Mouse (Mus musculus): ENCODE results near the gene Lmod1. TPM values are rescaled to one million over a fixed set of nuclear protein-coding genes. Genes with fewer than 3 reads are reported as not detected.
"Not testable (repeated sequence)": the region's sequence is repeated elsewhere in the genome, so short reads cannot be mapped to it uniquely, and the experiment has no call there.

Gene Lmod1
- total RNA-seq, 2 experiments from 2014 or later = not detected

GRCm38 (mm10) chr1:135361491-135361890, 36.9 kb downstream of the Lmod1 start:
- no peak for ATAC-seq (replicated peaks; ENCODE audit: poor library complexity)

DNA sequence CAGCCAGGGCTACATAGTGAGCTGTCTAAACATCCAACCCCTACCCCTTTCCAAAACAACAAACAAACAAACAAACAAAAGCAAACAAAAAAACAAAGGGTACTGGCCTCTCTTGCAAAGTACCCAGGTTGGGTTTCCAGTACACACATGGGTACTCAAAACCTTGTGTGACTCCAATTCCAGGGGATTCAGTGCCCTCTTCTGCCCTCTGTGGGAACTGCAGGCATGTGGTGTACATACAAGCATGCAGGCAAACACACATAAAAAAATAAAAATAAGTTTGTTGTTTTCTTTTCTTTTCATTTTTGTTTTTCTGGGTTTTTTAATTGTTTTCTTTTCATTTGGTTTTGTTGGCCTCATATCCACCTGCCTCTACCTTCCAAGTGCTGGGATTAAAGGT, 37.5 kb downstream of the Lmod1 start:
- ATAC-seq (replicated peaks; ENCODE audit: poor library complexity) = no peak

- ATAC-seq (replicated peaks; ENCODE audit: poor library complexity) = no peak
Observed at GRCm38 (mm10) chr1:135363446-135363845, 38.8 kb downstream of the Lmod1 start.

GRCm38 (mm10) chr1:135366380-135366779, 41.8 kb downstream of the Lmod1 start:
- no peak for ATAC-seq (replicated peaks; ENCODE audit: poor library complexity)

DNA sequence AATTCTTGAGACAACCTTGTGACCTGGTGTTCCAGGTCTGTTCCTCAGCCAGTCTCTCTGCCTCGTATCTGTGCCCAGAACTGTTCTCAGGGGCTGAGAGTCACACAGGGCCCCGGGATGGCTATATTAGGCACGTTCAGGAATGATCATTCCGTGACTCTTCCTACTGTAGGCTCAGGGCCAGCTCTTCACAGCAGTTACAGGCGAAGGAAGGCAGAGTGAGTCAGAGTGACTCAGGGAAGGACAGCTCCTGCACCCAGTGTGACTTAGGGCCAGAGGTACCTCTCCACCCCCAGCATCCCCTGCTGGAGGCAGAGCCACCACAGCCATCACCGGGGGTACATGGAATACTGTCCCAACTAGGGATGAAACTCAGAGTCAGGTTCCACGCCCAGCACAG, 42.4 kb downstream of the Lmod1 start:
- ATAC-seq (replicated peaks; ENCODE audit: poor library complexity) = no peak

- ATAC-seq (replicated peaks; ENCODE audit: poor library complexity) = no peak
Observed at GRCm38 (mm10) chr1:135367595-135367994, 43.0 kb downstream of the Lmod1 start.

DNA sequence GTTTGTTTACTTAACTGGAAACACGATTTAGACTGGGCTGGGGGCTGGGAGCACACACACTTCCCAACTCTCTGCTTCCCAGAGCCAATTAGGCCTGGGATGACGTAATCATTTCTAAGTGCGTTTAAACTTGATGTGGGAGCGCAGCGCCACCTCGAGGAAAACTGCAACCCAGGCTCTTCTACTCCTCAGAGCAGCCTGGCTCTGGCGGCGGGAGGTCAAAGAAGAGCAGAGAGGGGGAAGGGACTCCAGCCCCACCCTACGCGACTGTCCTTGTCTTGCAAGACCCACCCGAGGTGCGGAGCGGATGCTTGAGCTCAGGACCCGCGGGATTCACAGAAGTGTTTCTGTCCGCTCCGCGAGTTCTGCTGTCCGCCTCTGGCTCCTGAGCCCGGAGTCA, 43.6 kb downstream of the Lmod1 start:
- peak; percentile 87 for ATAC-seq (replicated peaks; ENCODE audit: poor library complexity)

- peak; percentile 19; the same call in 1 of the 2 replicates for ATAC-seq (replicated peaks; ENCODE audit: poor library complexity)
Observed at GRCm38 (mm10) chr1:135368982-135369381, 44.4 kb downstream of the Lmod1 start.

DNA sequence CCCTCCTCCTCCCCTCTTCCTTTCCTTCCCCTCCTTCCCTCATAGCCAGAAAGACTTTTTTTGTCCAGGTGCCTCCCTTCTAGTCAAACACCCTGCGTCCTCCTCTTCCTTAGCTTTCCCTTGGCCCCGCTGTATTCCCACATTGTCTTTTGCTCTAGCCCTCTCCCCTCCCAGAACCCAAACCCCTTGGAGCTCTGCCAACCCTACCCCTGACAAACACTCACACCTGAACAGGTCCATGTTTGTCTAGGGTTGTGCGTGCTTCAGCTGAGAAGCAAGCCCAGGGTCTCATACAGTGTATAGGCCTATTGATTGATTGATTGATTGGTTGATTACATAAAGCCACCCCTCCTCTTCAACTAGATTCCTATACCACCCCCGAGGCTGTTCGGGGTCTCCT, 44.8 kb downstream of the Lmod1 start:
- no peak for ATAC-seq (replicated peaks; ENCODE audit: poor library complexity)

GRCm38 (mm10) chr1:135373171-135373677, 48.6 kb downstream of the Lmod1 start:
- ATAC-seq (replicated peaks; ENCODE audit: poor library complexity) = no peak

DNA sequence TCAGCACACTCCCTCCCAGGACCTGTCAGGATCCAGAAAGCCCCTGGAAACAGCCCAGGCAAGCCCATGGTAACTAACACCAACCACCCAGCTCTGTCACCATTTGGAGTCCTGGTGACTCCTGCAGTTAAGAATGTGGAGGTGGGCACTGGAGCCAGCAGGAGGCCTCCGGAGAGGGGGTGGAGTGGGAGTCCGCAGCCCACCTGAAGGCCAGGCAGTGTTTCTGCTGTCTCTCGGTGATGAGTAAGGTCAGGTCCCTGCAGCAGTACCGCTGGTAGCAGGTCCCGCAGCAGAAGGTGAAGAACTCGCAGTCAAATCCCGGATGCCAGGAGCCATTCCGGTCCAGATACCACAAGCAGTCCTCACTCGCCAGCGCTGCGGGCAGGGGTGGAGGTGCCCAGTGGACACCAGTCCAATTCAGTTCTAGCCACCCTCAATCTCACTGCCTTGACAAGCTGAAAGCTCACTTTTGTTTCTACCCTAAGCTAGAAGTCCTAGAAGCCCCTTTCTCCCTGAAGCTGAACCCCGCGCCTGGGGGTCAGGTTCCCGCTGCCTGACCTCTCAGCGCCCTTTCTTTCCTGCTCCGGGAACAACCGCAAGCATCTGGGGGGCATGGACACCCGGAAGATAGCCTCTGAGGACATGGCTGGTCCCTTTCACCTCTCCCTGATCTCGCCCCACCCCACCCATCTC, 49.7 kb downstream of the Lmod1 start:
- no peak for ATAC-seq (replicated peaks; ENCODE audit: poor library complexity)

DNA sequence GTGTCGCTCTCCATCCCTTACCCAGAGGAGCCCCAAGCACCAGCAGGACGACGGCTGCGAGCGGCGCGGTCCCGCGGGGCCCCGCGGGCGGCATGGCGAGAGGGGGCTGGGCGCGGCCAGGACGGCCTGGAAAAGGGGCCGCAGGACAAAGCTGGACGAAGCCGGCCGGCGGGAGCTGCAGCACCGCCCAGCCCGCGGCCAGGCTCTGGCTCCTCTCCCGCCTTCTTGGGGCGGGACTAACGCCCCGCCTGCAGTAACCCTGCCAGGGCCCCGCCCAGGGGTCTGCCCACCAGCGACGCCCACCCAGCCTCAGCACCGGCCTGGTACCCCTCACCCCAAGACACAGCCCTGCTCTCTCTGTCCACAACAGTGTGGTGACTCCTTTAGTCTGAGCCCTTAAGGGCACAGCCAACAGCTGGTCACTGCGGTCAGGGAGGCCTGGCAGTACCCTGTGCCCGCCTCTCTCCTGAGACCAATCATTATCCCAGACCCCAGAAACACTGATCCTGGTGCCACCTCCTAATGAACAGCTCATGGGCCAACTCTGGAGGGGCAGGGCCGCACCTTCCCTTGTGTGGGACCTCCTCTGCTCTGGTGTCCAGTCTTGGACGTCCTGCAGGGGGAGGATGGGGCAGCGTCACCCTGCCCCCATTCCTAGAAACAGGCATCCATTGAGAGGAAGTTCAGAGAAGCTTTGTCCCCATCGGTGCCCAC, 50.4 kb downstream of the Lmod1 start, which contains the start of gene Shisa4:
Gene Shisa4, minus strand, starts transcription at position 370 of the 714 bp plus-strand sequence.
- peak; percentile 20; the same call in 1 of the 2 replicates for ATAC-seq (replicated peaks; ENCODE audit: poor library complexity)

DNA sequence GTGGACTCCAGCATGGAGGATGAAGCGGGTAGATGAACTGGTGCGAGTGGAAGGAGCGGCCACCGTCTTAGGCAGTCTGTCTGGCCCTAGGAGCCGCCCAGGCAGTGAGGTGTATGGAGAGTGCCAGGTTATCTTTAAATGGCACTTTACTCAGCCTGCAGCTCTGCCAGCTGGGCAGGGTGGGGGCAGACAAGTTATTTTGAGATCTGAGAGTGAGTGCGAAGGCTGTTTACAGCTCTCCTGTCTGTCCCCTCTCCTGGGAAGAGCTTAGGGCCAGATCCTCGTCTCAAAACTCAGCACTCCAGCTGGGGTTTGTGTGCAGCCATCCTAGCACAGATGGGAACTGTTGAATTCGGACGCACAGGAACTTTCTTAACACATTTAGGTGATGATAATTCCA, 54.0 kb downstream of the Lmod1 start:
- ATAC-seq (replicated peaks; ENCODE audit: poor library complexity) = no peak

DNA sequence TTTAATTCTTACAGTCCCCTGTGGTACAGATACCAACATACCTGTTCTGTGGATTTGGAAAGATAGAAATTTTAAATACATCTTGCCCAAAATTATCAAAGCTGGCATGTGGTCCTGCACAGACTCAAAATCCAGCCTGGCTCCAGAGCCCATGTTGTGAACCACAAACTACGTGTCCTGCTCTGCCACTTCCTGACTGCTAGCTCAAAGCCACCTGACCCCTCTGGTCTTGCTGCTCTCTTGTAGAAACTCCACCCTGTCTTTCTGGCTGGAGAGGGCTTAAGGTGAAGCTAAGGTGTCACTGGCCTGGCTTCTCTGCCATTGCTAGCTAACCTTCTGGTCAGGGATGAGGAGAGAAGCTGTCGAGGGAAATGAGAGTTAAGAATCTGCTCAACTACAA, 54.4 kb downstream of the Lmod1 start:
- ATAC-seq (replicated peaks; ENCODE audit: poor library complexity) = no peak

- ATAC-seq (replicated peaks; ENCODE audit: poor library complexity) = no peak
Observed at GRCm38 (mm10) chr1:135380071-135380991, 55.7 kb downstream of the Lmod1 start.

DNA sequence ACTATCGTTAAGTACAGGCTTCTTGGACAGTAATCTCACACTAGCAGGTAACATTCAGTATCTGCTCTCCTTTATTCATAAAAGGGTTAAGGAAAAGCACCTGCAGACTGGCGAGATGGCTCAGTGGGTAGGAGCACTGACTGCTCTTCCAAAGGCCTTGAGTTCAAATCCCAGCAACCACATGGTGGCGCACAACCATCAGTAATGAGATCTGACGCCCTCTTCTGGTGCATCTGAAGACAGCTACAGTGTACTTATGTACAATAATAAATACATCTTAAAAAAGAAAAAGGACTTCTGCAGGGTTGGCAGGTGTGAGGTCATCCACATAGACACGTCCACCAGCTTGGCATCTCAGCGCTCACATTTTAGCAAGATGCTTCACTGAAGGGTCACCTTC, 57.0 kb downstream of the Lmod1 start:
- not testable (repeated sequence) for ATAC-seq (replicated peaks; ENCODE audit: poor library complexity)

DNA sequence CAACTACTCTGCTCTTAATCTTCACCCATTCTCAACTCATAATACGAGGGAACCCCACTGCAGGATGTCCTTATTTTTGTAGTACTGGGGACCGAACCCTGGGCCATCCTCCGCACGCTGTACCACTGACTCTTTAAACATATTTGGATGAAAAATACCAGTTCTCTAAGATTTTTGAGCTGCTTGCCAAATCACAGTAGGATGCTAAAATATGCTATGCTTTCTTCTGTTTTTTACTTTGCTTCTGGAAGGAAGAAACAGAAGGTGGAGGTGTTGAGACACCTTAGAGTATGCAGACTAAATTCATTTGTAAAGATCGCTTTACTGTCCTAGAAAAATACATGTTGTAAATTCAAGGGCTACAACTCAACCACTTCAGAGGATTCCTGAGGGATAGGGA, 59.6 kb downstream of the Lmod1 start:
- ATAC-seq (replicated peaks; ENCODE audit: poor library complexity) = no peak

- ATAC-seq (replicated peaks; ENCODE audit: poor library complexity) = no peak
Observed at GRCm38 (mm10) chr1:135385161-135385560, 60.6 kb downstream of the Lmod1 start.

GRCm38 (mm10) chr1:135399466-135399865, 74.9 kb downstream of the Lmod1 start:
- peak; percentile 76 for ATAC-seq (replicated peaks; ENCODE audit: poor library complexity)

DNA sequence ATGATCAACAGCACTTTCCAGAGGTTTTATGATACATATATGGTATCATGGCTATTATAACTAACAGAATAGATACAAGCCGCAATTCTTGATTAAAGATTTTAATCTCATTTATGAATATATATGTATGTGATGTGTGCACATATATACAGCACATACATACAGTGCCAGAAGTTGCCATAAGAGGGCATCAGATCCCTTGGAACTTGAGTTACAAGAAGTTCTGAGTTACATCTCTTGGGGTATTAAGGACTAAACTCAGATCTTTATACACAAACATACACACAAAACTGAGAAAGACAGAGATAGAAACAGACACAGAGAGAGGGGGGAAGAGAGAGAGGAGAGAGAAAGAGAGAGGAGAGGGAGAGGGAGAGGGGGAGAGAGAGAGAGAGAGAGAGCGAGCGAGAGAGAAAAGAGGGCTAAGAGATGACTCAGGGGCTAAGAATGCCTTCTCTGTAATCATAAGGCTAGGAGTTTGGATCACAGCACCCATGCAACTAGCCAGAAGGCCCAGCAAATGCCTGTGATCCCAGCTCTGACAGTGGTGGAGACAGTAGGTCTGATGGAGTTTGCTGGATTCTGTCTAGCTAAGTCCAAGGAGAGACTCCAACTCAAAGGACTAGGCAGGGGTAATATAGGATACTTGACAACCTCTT, 77.0 kb downstream of the Lmod1 start:
- ATAC-seq (replicated peaks; ENCODE audit: poor library complexity) = no peak

DNA sequence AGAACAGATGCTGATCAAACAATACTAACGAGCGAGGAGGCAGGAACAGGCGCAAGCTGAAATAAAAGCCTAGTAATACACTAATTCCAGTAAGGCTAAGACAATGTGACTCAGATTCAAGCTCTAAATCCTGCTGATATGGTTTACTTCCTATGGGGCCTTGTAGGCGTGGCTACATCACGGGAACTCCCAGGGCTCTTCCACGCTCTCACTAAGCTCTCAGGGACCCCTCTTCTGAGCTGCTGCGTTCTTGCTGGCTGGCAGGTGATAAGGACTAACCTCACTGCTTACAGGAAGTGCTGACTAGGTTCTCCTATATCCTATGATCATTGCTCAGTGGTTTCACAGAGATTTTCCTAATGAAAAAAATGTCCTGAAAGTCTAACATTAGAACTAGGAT, 80.7 kb downstream of the Lmod1 start:
- no peak for ATAC-seq (replicated peaks; ENCODE audit: poor library complexity)
